Mouse (Mus musculus) midbrain, embryonic 13.5 days (tissue): ENCODE results near the gene Lman1l. TPM values are rescaled to one million over a fixed set of nuclear protein-coding genes. Genes with fewer than 3 reads are reported as not detected.

ENCODE experiments used
- ATAC-seq: fragments of 200-750 bp; cut with Nextera tagmentation; 2 replicates; pipeline ENCODE4 v1.8.0; 2017; ENCODE audit warnings: mild to moderate bottlenecking, moderate TSS enrichment, moderate library complexity
- H3K27ac ChIP-seq: fragments of 300-500 bp; sonication (generic); 2 replicates; pipeline ENCODE4 v1.5.1; 2015; ENCODE audit warnings: inconsistent platforms, mild to moderate bottlenecking, moderate library complexity
- H3K27me3 ChIP-seq: fragments of 300-500 bp; sonication (generic); 2 replicates; pipeline ENCODE4 v1.6.1; 2015; ENCODE audit warnings: mild to moderate bottlenecking, inconsistent platforms
- H3K36me3 ChIP-seq: fragments of 300-500 bp; sonication (generic); 2 replicates; pipeline ENCODE4 v1.6.1; 2015; ENCODE audit warnings: mild to moderate bottlenecking, inconsistent platforms
- H3K4me1 ChIP-seq: fragments of 300-500 bp; sonication (generic); replicated peaks from 2 replicates; pipeline ENCODE4 v1.6.1; 2015; ENCODE audit warnings: inconsistent platforms
- H3K4me2 ChIP-seq: fragments of 300-500 bp; sonication (generic); replicated peaks from 2 replicates; pipeline ENCODE4 v1.6.1; 2015; ENCODE audit warnings: moderate library complexity, mild to moderate bottlenecking, inconsistent platforms
- H3K4me3 ChIP-seq: fragments of 300-500 bp; sonication (generic); replicated peaks from 2 replicates; pipeline ENCODE4 v1.5.1; 2015; ENCODE audit warnings: mild to moderate bottlenecking, inconsistent platforms
- H3K9ac ChIP-seq: fragments of 300-500 bp; sonication (generic); replicated peaks from 2 replicates; pipeline ENCODE4 v1.6.1; 2015; ENCODE audit warnings: mild to moderate bottlenecking, inconsistent platforms
- H3K9me3 ChIP-seq: fragments of 300-500 bp; sonication (generic); 2 replicates; pipeline ENCODE4 v1.6.1; 2016; ENCODE audit warnings: mild to moderate bottlenecking, inconsistent platforms
- WGBS: fragments of 180-500 bp; shearing (Covaris S2); methylation state at CpG from one replicate; pipeline ENCODE4 v1.1.7; 2015; 5-methylcytosine and 5-hydroxymethylcytosine counted together
- polyA plus RNA-seq: library from polyadenylated mRNA; unstranded; fragments of >200 nt; fragmentation: Nextera tagmentation; extraction: Ambion mirVana; gene quantifications from 2 replicates; pipeline ENCODE4 v1.2.1, GENCODE M21; 2015

The Lman1l gene
- polyA plus RNA-seq, 1 experiment from 2014 or later = not detected

- H3K4me3 ChIP-seq = no peak overlapping the region
- peak overlapping the region; percentile 39 for H3K4me2 ChIP-seq
- no peak overlapping the region; the same call in 1 of the 2 replicates for H3K9ac ChIP-seq
- H3K27me3 ChIP-seq = no peaks in the 10 kb centered on the region
- no peaks in the 10 kb centered on the region for H3K36me3 ChIP-seq
- ATAC-seq = peak; percentile 83
- no peaks in the 10 kb centered on the region for H3K9me3 ChIP-seq
- H3K27ac ChIP-seq = no peak overlapping the region
- H3K4me1 ChIP-seq = peaks cover 38% of the 10 kb centered on the region
- WGBS = 2% methylated on average over 11 of the region's 11 CpGs
Measured at GRCm38 (mm10) chr9:57655749-57656148, 35.2 kb upstream of the Lman1l start.

GRCm38 (mm10) chr9:57654966-57655365 is 34.4 kb upstream of the Lman1l start:
- Histone ChIP-seq H3K4me1 (peaks cover 42% of the 10 kb centered on the region), H3K27ac (no peak overlapping the region), H3K27me3 (no peaks in the 10 kb centered on the region), H3K4me3 (no peak overlapping the region), H3K9me3 (no peaks in the 10 kb centered on the region), H3K4me2 (no peak overlapping the region), H3K36me3 (no peaks in the 10 kb centered on the region), H3K9ac (no peak overlapping the region)
- 88% methylated on average over 1 of the region's 1 CpGs for WGBS
- ATAC-seq = no peak

- Histone ChIP-seq H3K4me2 (no peak within 1 kb of the TSS), H3K4me3 (no peak within 1 kb of the TSS), H3K4me1 (peaks cover 42% of the 10 kb centered on the region), H3K27ac (no peak within 1 kb of the TSS; the same call in 1 of the 2 replicates), H3K36me3 (no peaks in the 10 kb centered on the region), H3K9ac (peak within 1 kb of the TSS; percentile 43), H3K27me3 (no peaks in the 10 kb centered on the region), H3K9me3 (no peaks in the 10 kb centered on the region)
- 31% methylated on average over 5 of the region's 5 CpGs for WGBS
- no peak for ATAC-seq
Measured at GRCm38 (mm10) chr9:57653283-57653682, 32.7 kb upstream of the Lman1l start, which contains the start of gene Csk. TSS of gene Csk (minus strand) at chr9:57653631.

- no peaks in the 10 kb centered on the region for H3K9me3 ChIP-seq
- ATAC-seq = peak; percentile 38; the same call in 1 of the 2 replicates
- no peaks in the 10 kb centered on the region for H3K27me3 ChIP-seq
- no peak overlapping the region for H3K4me2 ChIP-seq
- H3K4me1 ChIP-seq = peaks cover 42% of the 10 kb centered on the region
- H3K9ac ChIP-seq = peak overlapping the region; percentile 43
- WGBS = 0% methylated on average over 3 of the region's 3 CpGs
- no peak overlapping the region; the same call in 1 of the 2 replicates for H3K27ac ChIP-seq
- no peaks in the 10 kb centered on the region for H3K36me3 ChIP-seq
- no peak overlapping the region for H3K4me3 ChIP-seq
Measured at GRCm38 (mm10) chr9:57652855-57653254, 32.3 kb upstream of the Lman1l start.

GRCm38 (mm10) chr9:57652351-57652750 is 31.8 kb upstream of the Lman1l start:
- Histone ChIP-seq H3K4me1 (peaks cover 42% of the 10 kb centered on the region), H3K27ac (no peak overlapping the region), H3K27me3 (no peaks in the 10 kb centered on the region), H3K4me2 (no peak overlapping the region), H3K36me3 (no peaks in the 10 kb centered on the region), H3K4me3 (no peak overlapping the region), H3K9ac (no peak overlapping the region), H3K9me3 (no peaks in the 10 kb centered on the region)
- 57% methylated on average over 9 of the region's 9 CpGs for WGBS
- no peak for ATAC-seq

- Histone ChIP-seq H3K4me1 (peaks cover 38% of the 10 kb centered on the region), H3K27ac (0 out of 2 replicates have a peak overlapping the region, but pooled peaks have one; percentile 8), H3K4me2 (no peak overlapping the region), H3K9ac (no peak overlapping the region), H3K9me3 (no peaks in the 10 kb centered on the region), H3K27me3 (0 out of 2 replicates have a peak, but pooled peaks cover 6% of the 10 kb centered on the region), H3K4me3 (no peak overlapping the region), H3K36me3 (no peaks in the 10 kb centered on the region)
- WGBS = 37% methylated on average over 6 of the region's 6 CpGs
- no peak for ATAC-seq
Measured at GRCm38 (mm10) chr9:57650786-57651311, 30.3 kb upstream of the Lman1l start.

GRCm38 (mm10) chr9:57650130-57650785 is 29.7 kb upstream of the Lman1l start:
- H3K27ac ChIP-seq = 0 out of 2 replicates have a peak overlapping the region, but pooled peaks have one; percentile 8

GRCm38 (mm10) chr9:57647286-57648108 is 26.9 kb upstream of the Lman1l start:
- Histone ChIP-seq H3K36me3 (no peaks in the 10 kb centered on the region), H3K4me3 (no peak overlapping the region), H3K4me2 (no peak overlapping the region), H3K4me1 (peaks cover 37% of the 10 kb centered on the region), H3K9ac (no peak overlapping the region), H3K27me3 (0 out of 2 replicates have a peak, but pooled peaks cover 6% of the 10 kb centered on the region), H3K9me3 (no peaks in the 10 kb centered on the region), H3K27ac (no peak overlapping the region)
- ATAC-seq = no peak
- WGBS = 77% methylated on average over 4 of the region's 4 CpGs

More at GRCm38 (mm10) chr9:57650130-57650785, 29.7 kb upstream of the Lman1l start:
- Histone ChIP-seq H3K9me3 (no peaks in the 10 kb centered on the region), H3K4me1 (peaks cover 37% of the 10 kb centered on the region), H3K4me3 (no peak overlapping the region), H3K27me3 (0 out of 2 replicates have a peak, but pooled peaks cover 6% of the 10 kb centered on the region), H3K9ac (no peak overlapping the region), H3K36me3 (no peaks in the 10 kb centered on the region), H3K4me2 (no peak overlapping the region)
- ATAC-seq = no peak
- WGBS = 95% methylated on average over 6 of the region's 6 CpGs

- Histone ChIP-seq H3K9me3 (no peaks in the 10 kb centered on the region), H3K9ac (no peak overlapping the region), H3K4me3 (no peak overlapping the region), H3K27ac (no peak overlapping the region), H3K36me3 (peaks cover 8% of the 10 kb centered on the region), H3K4me2 (no peak overlapping the region), H3K27me3 (0 out of 2 replicates have a peak, but pooled peaks cover 6% of the 10 kb centered on the region), H3K4me1 (peaks cover 44% of the 10 kb centered on the region)
- ATAC-seq = no peak
- WGBS = 73% methylated on average over 12 of the region's 12 CpGs
Measured at GRCm38 (mm10) chr9:57646551-57647103, 26.1 kb upstream of the Lman1l start.

GRCm38 (mm10) chr9:57644944-57645893 is 24.6 kb upstream of the Lman1l start:
- Histone ChIP-seq H3K27ac (peak overlapping the region; percentile 97), H3K36me3 (peaks cover 15% of the 10 kb centered on the region), H3K4me3 (peak overlapping the region; percentile 97), H3K27me3 (0 out of 2 replicates have a peak, but pooled peaks cover 6% of the 10 kb centered on the region), H3K9me3 (no peaks in the 10 kb centered on the region), H3K4me2 (peak overlapping the region; percentile 98), H3K4me1 (peaks cover 47% of the 10 kb centered on the region), H3K9ac (peak overlapping the region; percentile 98)
- peak; percentile 90 for ATAC-seq
- WGBS = under 1% methylated on average over 47 of the region's 85 CpGs
